Mouse (Mus musculus) forebrain, embryonic 11.5 days (tissue): ENCODE results near the gene Avpi1. TPM values are rescaled to one million over a fixed set of nuclear protein-coding genes. Genes with fewer than 3 reads are reported as not detected.

Source experiments
- ATAC-seq: fragments of 200-750 bp; cut with Nextera tagmentation; replicated peaks from 2 replicates; pipeline ENCODE4 v1.8.0; 2017; ENCODE audit warnings: moderate TSS enrichment; ENCODE audit not compliant: low FRiP score
- DNase-seq: peaks from one replicate; pipeline ENCODE4 v3.0.0-alpha.2; 2017; ENCODE audit warnings: low spot score
- H3K27ac ChIP-seq: fragments of 300-500 bp; sonication (generic); 2 replicates; pipeline ENCODE4 v1.5.1; 2014; ENCODE audit warnings: low read depth, low read length
- H3K27me3 ChIP-seq: fragments of 300-500 bp; sonication (generic); 2 replicates; pipeline ENCODE4 v1.6.1; 2014; ENCODE audit warnings: mild to moderate bottlenecking, low read length, mixed read lengths; ENCODE audit not compliant: control insufficient read depth, insufficient read depth
- H3K36me3 ChIP-seq: fragments of 300-500 bp; sonication (generic); 2 replicates; pipeline ENCODE4 v1.6.1; 2014; ENCODE audit warnings: mild to moderate bottlenecking, low read length, moderate library complexity, mixed read lengths; ENCODE audit not compliant: control insufficient read depth, insufficient read depth
- H3K4me1 ChIP-seq: fragments of 300-500 bp; sonication (generic); replicated peaks from 2 replicates; pipeline ENCODE4 v1.6.1; 2014; ENCODE audit warnings: low read length, mixed read lengths; ENCODE audit not compliant: control insufficient read depth, insufficient read depth
- H3K4me2 ChIP-seq: fragments of 300-500 bp; sonication (generic); 2 replicates; pipeline ENCODE4 v1.6.1; 2014; ENCODE audit warnings: low read depth, mild to moderate bottlenecking, low read length, moderate library complexity, mixed read lengths; ENCODE audit not compliant: severe bottlenecking
- H3K4me3 ChIP-seq: fragments of 300-500 bp; sonication (generic); 2 replicates; pipeline ENCODE4 v1.5.1; 2014; ENCODE audit warnings: low read depth, low read length
- H3K9ac ChIP-seq: fragments of 300-500 bp; sonication (generic); 2 replicates; pipeline ENCODE4 v1.6.1; 2014; ENCODE audit warnings: low read length
- H3K9me3 ChIP-seq: fragments of 300-500 bp; sonication (generic); 2 replicates; pipeline ENCODE4 v1.6.1; 2016; ENCODE audit warnings: low read length, mixed read lengths; ENCODE audit not compliant: control insufficient read depth
- WGBS: fragments of 180-500 bp; shearing (Covaris S2); extraction: QIAGEN DNeasy Blood & Tissue Kit; methylation state at CpG from one replicate; pipeline ENCODE4 v1.1.7; 2014; 5-methylcytosine and 5-hydroxymethylcytosine counted together
- polyA plus RNA-seq: library from polyadenylated mRNA; unstranded; fragments of >200 nt; fragmentation: Nextera tagmentation; extraction: Ambion mirVana; gene quantifications from 2 replicates; pipeline ENCODE4 v1.2.1, GENCODE M21; 2014

Avpi1 gene
- polyA plus RNA-seq, 1 experiment from 2014 or later, result 16.3 TPM

DNA sequence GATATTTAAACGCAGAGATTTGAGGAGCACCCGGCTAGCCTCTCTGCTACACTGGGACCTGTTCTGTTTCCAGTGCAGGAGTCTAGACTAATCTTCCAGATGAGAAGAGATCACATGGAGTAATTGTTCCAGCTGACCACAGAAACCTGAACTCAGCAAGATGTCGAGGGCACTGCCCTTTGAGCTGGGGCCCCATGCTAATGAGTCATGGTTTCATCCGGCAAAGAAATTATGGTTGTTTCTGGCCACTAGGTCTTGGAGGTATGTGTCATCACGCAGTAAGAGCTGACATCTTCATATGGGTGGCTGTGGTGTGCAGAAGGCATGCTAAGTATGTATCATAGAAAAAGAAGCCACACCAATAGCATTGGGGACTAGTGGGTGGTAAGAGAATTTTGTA is 48.9 kb downstream of the Avpi1 start:
- Histone ChIP-seq H3K27me3 (no peaks in the 10 kb centered on the region), H3K36me3 (no peaks in the 10 kb centered on the region; the same call in 1 of the 2 replicates), H3K9ac (no peak overlapping the region), H3K9me3 (no peaks in the 10 kb centered on the region), H3K4me3 (no peak overlapping the region), H3K27ac (no peak overlapping the region), H3K4me2 (no peak overlapping the region), H3K4me1 (no peaks in the 10 kb centered on the region)
- WGBS, result 85% methylated on average over 5 of the region's 5 CpGs
- ATAC-seq, result no peak
- no peak for DNase-seq

DNA sequence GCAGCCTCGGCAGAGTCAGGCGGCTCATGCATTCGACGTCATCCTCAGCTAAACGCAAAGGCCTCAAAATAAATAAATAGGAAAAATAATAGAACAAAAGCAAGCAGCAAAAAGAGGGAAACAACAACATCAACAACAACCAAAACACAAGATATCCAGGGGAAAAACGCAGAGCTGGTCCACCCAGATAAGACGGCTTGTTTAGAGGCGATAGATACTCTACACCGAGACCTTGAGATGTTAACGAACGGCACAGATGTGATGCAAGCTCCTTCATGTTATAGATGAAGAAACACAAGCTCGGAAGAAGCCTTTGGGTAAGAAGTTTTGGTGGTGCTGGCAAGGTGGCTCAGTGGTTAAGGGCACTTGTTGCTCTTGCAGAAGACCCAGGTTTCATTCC is 49.9 kb downstream of the Avpi1 start:
- no peak overlapping the region for H3K4me3 ChIP-seq
- DNase-seq (no peak), ATAC-seq (no peak)
- H3K4me1 ChIP-seq, result no peaks in the 10 kb centered on the region
- H3K4me2 ChIP-seq, result no peak overlapping the region
- no peaks in the 10 kb centered on the region; the same call in 1 of the 2 replicates for H3K36me3 ChIP-seq
- no peaks in the 10 kb centered on the region for H3K9me3 ChIP-seq
- 92% methylated on average over 12 of the region's 12 CpGs for WGBS
- no peaks in the 10 kb centered on the region for H3K27me3 ChIP-seq
- no peak overlapping the region for H3K27ac ChIP-seq
- no peak overlapping the region for H3K9ac ChIP-seq

DNA sequence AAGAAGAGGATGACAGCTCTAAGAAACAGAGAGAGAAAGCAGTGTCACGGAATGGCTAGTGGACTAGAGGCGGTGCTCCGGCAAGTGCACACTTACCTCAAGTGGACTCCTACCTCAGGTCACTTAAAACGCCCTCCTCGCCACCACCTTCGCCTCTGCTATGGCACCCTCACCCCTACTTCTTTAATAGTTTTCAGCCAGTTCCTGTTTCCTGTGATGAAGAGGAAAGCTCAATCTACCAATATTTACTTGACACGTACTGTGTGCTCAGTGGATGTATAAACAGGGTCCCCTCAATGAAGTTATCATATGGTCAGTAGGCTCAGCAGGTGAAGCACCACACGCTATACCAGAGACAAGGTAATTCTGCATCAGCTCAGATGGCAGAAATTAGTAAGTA is 50.3 kb downstream of the Avpi1 start:
- no peak overlapping the region for H3K4me3 ChIP-seq
- H3K4me2 ChIP-seq, result no peak overlapping the region
- H3K4me1 ChIP-seq, result no peaks in the 10 kb centered on the region
- no peaks in the 10 kb centered on the region for H3K9me3 ChIP-seq
- ATAC-seq (no peak), DNase-seq (no peak)
- no peak overlapping the region for H3K9ac ChIP-seq
- no peak overlapping the region for H3K27ac ChIP-seq
- no peaks in the 10 kb centered on the region; the same call in 1 of the 2 replicates for H3K36me3 ChIP-seq
- no peaks in the 10 kb centered on the region for H3K27me3 ChIP-seq
- WGBS, result 91% methylated on average over 8 of the region's 8 CpGs

DNA sequence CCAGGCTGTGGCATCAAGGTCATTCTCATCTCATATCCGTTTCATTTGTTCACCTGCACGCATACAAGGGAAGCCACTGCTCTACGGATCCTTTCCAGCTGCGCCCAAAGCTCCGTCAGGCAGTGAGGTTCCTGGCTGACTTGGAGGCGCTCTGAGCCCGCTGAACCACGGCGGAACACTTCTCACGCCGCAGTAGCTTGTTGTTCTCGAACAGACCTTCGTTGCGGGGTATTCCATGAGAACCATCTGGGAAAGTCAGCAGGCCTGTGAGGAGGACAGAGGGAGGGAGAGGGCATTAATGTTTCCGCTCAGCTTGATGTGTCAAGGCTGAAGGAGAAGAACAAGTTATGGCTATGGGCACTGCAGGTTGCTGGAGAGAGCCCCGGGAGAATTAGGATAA is 52.9 kb downstream of the Avpi1 start:
- Histone ChIP-seq H3K4me3 (no peak overlapping the region), H3K4me1 (no peaks in the 10 kb centered on the region), H3K4me2 (no peak overlapping the region), H3K36me3 (no peaks in the 10 kb centered on the region; the same call in 1 of the 2 replicates), H3K9ac (no peak overlapping the region), H3K9me3 (no peaks in the 10 kb centered on the region), H3K27me3 (no peaks in the 10 kb centered on the region), H3K27ac (no peak overlapping the region)
- DNase-seq (no peak), ATAC-seq (no peak)
- 93% methylated on average over 16 of the region's 16 CpGs for WGBS

DNA sequence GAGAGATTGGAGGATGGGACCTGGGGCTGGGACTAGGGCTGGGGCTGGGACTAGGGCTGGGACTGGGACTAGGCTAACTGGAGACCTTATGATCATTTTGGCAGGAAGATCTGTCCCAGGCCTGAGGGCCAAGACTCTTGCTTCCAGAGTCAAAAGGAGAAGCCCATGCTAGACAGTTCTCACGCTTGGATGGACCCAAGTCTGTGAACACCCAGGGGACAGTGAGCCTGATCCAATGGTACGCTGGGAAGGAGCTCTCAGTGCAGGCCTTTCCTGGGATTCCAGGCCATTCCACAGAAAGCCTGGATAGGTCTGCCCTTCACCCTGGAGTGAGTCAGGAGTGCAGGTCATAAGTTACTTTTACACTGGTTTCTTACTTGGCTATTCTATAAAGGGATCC is 53.8 kb downstream of the Avpi1 start:
- Histone ChIP-seq H3K4me3 (no peak overlapping the region), H3K9me3 (no peaks in the 10 kb centered on the region), H3K4me1 (no peaks in the 10 kb centered on the region), H3K36me3 (no peaks in the 10 kb centered on the region; the same call in 1 of the 2 replicates), H3K27ac (no peak overlapping the region), H3K4me2 (no peak overlapping the region), H3K27me3 (no peaks in the 10 kb centered on the region), H3K9ac (no peak overlapping the region)
- ATAC-seq (no peak), DNase-seq (no peak)
- 87% methylated on average over 2 of the region's 2 CpGs for WGBS

Other genes starting within 250 kb of the Avpi1 start
- gene Rrp12, start 232.9 kb downstream of the Avpi1 start, polyA plus RNA-seq, result 24.3 and 26.1 TPM in 2 replicates
- 901 and 961 TPM in 2 replicates for gene Pgam1, start 217.1 kb downstream of the Avpi1 start, polyA plus RNA-seq
- 83.9 and 87.5 TPM in 2 replicates for gene Exosc1, start 195.6 kb downstream of the Avpi1 start, polyA plus RNA-seq
- gene Zdhhc16, start 195.6 kb downstream of the Avpi1 start, polyA plus RNA-seq, result 70.7 and 76.6 TPM in 2 replicates
- gene Mms19, start 147.9 kb downstream of the Avpi1 start, polyA plus RNA-seq, result 38.2 and 39.9 TPM in 2 replicates
- gene Ubtd1, start 147.3 kb downstream of the Avpi1 start, polyA plus RNA-seq, result 8.5 and 9.7 TPM in 2 replicates
- gene Ankrd2, start 93.1 kb downstream of the Avpi1 start, polyA plus RNA-seq, result not detected in 2 replicates
- 1.1 and 1.9 TPM in 2 replicates for gene Hoga1, start 83.4 kb downstream of the Avpi1 start, polyA plus RNA-seq
- gene 4933411K16Rik, start 76.8 kb downstream of the Avpi1 start, polyA plus RNA-seq, result 0.13 TPM in 1 of 2 replicates, not detected in the other
- 52.9 and 63.1 TPM in 2 replicates for gene Morn4, start 42.7 kb downstream of the Avpi1 start, polyA plus RNA-seq
- 29.0 and 30.7 TPM in 2 replicates for gene Pi4k2a, start 38.6 kb downstream of the Avpi1 start, polyA plus RNA-seq
- gene Marveld1, start 18.3 kb upstream of the Avpi1 start, polyA plus RNA-seq, result 8.7 and 9.7 TPM in 2 replicates
- gene Zfyve27, start 34.9 kb upstream of the Avpi1 start, polyA plus RNA-seq, result 22.4 and 23.1 TPM in 2 replicates
- gene Sfrp5, start 73.2 kb upstream of the Avpi1 start, polyA plus RNA-seq, result 0.09 and 0.19 TPM in 2 replicates
- gene Golga7b, start 118.5 kb upstream of the Avpi1 start, polyA plus RNA-seq, result 2.4 and 3.7 TPM in 2 replicates